Mouse (Mus musculus): ENCODE measurements around the gene Rapgefl1.

DNA sequence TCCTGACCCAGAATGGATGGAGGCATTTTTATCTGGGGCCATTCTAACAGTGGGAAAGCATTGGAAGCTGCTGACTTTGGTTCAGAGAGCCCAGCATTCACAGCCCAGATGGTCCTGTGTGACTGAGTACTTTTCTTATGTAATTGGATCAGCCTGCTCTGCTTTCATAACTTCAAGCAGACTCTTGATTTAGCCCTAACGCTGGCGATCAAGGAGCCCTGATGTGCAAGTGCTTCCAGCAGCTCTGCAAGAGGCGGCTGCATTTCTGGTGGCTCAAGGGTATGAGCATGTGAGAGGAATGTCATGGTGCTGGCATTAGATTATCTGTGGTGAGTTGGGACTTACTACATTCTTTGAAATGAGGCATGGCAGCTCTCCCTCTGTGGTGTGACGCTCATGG is 35.5 kb downstream of the Rapgefl1 start:
- TF ChIP-seq EP300 (IDR thresholded peaks at IDR 0.05) (no peak), CTCF (IDR thresholded peaks at IDR 0.05) (no peak)

Measured in lung, postnatal 0 days (tissue).